Mouse (Mus musculus): Measurements from ENCODE around the gene Cpsf4l.

The Cpsf4l gene

DNA sequence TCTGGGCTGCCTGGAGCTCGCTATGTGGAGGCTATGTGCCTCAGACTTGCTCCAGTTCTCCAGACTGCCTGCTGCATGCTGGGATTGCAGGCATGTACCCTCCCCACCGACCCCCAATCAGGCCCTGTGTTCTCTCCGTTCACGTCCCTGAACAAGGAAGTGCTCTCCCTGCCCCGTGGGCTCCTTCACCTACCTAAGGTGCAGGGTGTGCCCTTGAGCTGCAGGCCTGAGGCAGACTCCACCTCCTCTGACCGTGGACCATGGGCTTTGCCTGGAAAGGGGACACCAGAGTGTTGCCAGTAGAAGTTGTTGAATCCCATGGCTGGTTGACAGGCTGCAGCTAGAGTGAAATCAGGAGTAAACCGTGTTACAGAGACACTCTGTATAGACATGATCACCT, 10.2 kb downstream of the Cpsf4l start:
- DNase-seq (ENCODE audit: low spot score in 2 of 2): no peak

DNA sequence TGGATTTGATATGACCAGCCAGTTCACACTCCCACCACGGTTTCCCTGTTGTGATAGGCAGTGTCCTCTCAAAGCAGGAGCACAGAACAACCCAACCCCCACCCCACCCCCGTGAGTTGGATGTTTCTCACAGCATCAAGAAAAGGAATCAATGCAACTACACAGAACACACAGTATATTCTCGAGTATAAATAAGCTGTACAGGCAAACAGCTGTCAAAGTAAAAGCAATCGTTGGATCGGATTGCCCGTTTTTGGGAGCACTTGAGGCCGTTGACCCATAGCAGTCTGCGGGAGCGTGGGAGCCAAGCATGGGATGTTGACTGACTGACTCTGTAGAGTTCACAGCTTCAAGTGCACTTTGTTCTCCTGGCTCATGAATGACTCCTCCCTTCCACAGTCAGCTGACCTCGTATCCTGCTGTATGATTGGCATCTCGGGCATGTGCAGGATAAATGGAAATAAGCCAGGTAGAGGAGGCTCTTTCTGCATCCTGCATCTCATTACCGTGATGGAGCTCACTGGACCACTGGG, 11.7 kb downstream of the Cpsf4l start:
- DNase-seq (ENCODE audit: low spot score in 2 of 2): no peak

DNA sequence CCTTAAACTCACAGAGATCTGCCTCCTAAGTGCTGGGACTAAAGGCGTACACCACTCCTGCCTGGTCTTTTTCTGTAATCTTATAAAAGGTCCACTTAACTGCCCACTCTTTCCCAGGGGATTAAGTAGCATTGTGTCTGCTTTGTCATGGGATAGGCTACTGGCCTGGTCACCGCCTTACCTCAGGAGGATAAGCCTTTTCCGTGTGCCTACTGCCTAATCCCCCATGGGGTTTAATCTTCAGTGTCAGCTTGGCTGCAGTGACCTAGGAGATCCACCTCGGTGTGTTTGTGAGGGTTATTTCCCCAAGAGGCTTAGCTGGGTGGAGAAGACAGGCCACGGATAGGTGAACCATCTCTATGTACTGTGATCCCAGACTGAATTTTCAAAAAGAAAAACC, 12.2 kb downstream of the Cpsf4l start:
- no peak for DNase-seq (ENCODE audit: low spot score in 2 of 2)

DNA sequence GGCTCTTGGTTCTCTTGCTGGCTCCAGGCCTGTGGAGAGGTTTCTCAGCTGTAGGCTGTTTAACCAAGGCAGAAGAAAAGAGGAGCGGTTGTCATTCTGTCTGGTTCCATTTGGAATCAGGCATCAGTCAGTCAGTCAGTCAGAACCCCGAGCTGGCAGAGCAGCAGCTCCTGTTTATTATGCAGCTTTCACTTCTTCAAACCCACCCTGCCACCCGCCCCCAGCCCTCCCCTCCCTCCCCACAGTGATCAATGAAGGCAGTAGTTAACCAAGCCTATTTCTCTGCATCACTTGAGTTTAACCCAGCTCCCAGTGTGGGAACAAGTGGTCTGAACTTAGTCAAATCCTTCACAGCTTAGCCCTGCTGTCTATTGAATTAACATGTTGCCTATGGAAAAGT, 18.0 kb downstream of the Cpsf4l start:
- no peak for DNase-seq (ENCODE audit: low spot score in 2 of 2)

DNA sequence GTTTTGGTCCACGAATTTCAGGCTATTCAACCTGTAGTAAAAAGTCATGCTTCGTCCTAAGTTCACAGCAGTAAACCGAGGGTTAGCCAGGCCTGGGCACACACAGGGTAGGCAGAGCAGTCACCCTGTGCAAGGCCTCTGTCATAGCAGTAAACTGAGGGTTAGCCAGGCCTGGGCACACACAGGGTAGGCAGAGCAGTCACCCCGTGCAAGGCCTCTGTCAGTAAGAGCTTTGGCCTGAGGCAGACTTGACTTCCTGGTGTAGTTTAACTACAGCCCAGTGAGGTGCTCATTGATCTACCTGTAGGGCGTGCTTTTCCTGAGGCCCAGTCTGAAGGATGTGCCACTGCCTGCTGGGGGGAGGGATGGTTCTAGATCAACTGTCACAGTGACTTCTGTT, 18.5 kb downstream of the Cpsf4l start:
- no peak for DNase-seq (ENCODE audit: low spot score in 2 of 2)

DNA sequence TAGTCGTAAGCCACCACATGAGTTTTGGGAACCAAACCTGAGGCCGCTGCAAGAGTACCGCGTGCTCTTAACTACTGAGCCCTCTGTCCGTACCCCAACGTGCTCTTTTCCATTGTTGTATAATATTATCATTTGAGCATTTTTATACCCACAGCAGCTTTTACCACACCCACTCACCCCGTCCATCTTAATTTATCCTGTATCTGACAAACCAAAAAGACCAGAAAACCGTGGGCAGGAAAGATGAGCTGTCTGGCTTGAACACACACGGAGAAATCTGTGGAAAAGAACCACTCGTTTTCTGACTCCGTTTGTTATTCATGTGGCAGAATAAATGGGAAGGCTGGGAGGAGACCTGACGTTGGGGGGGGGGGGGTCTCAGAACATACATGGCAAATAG, 19.3 kb downstream of the Cpsf4l start:
- no peak for DNase-seq (ENCODE audit: low spot score in 2 of 2)

DNA sequence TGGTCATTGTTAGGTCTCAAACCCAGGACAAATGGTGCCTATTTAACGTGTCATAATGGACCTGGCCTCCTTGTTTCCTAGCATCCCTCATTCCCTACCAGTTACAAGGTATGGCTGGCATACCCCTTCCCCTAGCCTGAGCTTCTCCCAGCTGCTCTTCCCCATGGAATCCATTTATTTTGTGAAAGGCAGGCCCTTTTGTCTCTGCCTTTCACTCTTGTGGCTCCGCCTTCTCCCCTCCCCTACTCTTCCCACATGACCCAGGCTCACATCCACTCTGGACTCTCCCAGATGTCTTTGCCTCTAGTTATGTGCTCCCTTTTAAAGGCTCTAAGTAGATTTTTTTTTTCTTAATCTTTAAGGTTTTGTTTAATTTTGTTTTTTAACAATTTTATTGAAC, 22.8 kb downstream of the Cpsf4l start:
- DNase-seq (ENCODE audit: low spot score in 2 of 2): no peak

DNA sequence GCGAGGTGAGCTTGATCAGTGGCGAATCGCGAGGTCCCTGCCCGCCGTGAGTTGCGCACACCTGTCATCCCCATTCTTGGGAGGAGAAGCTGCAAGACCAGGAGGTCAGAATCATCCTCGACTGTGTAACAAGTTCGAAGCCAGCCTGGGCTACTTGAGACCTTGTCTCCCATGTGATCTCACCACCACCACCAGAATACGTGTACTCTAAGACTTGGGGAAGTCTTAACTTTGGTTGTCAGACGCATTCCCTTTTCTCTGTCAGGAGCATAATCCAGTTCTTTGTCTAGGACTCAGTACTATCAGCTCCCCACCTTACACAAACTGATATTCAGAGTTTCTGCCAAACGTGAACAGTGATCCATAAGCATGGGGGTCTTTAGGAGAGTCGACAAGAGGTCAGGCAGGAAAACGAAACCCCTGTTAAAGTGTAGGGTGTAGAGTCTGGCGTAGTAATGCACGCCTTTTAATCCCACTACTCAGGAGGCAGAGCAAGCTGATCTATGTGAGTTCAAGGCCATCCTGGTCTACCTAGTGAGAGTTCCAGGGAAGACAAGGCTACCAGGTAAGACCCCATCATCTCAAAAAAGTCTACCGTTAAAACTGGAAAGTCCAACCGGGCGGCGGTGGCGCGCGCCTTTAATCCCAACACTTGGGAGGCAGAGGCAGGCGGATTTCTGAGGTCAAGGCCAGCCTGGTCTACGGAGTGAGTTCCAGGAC, 24.9 kb downstream of the Cpsf4l start:
- no peak for DNase-seq (ENCODE audit: low spot score in 2 of 2)

DNA sequence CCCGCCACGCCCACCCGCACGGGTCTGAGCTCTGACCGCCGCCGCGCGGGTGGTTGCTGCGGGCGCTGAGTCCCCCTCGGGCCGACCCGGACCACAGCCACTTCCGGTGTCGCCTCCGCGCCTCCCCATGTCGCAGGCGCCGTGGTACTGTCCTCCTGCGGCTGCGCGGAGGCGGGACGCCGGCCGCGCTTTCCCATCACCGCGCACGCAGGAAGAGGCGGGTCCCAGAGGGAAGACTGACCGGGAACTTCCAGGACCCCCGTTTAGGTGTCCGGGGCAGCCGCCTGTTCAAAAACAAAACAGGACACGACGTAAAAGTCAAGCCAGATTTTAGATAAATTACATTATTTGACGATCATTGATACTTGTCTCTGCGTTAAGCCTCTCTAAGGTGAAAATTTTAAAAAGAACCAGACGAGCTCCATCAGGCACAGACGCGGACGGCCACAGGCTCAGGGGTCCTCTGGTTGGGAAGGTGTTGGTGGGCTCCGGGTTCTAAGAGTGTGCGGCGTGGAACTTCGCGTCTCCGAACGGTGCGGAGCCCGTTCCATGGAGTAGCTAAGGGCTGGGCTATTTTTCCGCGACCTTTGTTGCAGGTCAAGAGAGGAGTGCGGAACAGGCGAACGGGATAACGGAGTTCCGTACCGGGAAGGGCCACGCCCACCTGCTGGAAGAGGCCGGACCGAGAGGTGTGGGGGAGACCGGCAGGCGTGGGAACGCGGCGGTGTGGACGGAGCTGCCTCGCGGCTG, 25.7 kb downstream of the Cpsf4l start, which contains the start of the genes Fam104a and D11Wsu47e:
Gene Fam104a, minus strand, starts transcription at position 199 of the 750 bp plus-strand sequence.
Gene D11Wsu47e, plus strand, starts transcription at position 456 of the 750 bp plus-strand sequence.
- peak; percentile 91 to 95 for DNase-seq (ENCODE audit: low spot score in 2 of 2)

DNA sequence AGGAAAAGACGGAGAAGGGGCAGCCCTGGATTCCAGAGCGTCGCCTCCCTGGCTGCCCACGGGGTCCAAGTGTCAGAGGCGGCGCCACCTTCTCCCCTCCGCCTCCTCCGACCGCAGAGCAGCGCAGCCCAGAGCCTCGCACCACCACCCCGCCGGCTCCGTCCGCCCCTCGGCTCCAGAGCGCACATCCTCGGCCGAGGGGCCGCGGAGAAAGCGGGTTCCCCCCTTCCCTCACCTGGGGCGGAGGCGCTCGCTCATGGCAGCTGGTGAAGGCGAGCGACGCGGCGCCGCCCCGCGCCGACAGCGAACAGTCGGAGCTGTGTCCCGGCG, 26.2 kb downstream of the Cpsf4l start:
- DNase-seq (ENCODE audit: low spot score in 2 of 2): no peak

DNA sequence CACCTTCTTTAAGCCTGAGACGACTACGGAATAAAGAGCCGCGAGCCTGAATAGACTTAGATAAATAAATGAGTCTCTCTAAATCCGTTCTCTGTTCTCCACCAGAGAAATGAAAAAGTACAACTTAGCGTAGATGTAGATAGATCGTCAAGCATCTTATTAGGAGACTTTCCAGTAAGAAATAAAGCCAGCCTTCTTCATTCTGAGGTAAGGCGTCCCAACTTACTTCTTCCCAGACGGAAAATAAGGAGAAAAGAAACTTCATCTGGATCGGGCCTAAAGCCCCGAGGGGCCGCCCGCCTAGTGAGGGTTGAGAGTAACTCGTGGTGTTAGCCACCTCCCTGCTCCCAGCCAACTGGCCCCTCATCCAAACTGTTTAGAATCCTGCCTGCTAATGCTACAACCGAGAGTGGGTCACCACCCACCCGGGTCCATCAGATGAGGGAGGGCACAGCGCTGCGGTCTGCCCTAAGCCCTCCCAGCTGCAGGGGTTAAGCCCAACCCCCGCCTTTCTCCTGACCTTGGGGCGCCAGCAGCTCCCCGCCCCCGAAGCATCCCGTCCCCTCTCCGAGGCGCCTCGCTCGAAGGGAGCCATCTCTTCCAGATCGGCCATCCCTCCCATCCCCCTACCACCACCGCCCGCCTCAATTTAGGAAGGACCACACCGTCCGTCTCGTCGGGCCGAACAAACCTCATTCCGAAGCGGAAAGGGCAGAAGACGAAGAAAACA, 26.8 kb downstream of the Cpsf4l start:
- DNase-seq (ENCODE audit: low spot score in 2 of 2): peak; percentile 49 to 61

DNA sequence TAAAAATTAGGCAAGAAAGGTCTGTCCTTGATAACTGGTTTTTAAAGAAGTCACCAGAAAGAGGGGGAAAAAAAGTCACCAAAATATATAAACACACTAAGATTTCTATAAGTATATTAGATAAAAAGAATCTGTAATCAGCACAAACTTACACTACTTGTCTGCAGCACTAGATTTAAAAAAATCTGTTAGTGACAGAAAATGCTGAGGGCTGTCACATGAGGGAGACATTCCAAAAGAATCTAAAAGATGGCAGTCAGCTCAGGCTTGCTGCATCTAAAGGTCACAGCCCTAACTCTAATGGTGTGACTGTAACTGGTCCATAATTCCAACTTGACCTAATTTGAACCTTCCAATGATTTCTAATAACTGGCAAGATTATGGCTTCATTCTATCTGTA, 27.8 kb downstream of the Cpsf4l start:
- no peak for DNase-seq (ENCODE audit: low spot score in 2 of 2)

DNA sequence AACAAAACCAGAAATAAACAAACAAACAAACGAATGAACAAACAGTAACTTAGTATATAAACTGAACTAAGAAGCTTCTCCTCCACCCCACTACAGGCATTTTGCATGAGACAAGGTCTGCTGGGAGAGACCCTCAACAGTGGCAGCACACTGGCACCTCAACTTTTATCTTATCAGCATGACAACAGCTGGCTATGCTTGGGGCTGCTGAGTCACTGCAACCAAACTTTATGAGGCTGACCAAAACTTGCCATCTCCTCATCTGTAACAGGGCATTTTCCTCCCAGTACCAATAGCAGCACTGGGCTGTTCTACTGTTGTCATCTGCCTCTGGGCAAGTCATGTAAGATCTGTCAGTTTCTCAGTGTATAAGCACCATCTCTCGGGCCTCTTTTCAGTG, 28.9 kb downstream of the Cpsf4l start:
- no peak for DNase-seq (ENCODE audit: low spot score in 2 of 2)

DNA sequence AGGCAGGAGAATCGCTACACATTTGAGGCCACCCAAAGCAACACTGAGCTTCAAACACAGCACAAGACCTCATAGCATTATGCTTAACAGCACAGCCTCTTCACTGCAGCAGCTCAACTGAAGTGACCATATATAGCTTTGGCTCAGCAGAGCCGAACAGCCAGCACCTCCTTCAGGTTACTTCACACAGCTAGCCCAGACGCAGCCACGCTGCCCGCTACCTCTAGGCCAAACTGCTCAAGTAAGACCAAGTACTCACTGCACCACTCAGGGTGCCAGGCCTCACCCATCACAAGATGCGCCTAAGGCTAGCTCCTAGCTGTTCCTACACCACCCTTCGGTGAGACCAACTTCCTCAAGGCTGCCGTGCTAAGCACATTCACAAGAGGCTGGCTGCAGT, 31.4 kb downstream of the Cpsf4l start:
- no peak for DNase-seq (ENCODE audit: low spot score in 2 of 2)

DNA sequence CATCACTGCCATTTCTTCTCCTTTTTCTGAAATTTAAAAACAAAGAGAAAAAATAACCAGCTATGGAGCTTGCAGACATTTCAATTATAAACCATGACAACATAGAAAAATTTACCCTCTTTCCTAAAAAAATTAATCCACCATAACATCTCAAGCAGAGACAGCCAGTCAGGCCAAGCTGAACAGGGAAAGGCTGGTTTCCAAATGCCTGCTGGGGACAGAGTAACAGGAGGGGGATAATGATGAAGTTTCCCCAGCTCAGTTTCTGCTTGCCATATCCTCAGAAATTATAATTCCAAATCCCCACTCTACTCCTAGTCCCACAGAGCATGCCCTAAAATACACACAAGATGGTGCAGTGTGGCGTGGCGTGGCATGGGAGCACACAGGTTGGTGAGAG, 32.4 kb downstream of the Cpsf4l start:
- DNase-seq (ENCODE audit: low spot score in 2 of 2): no peak

DNA sequence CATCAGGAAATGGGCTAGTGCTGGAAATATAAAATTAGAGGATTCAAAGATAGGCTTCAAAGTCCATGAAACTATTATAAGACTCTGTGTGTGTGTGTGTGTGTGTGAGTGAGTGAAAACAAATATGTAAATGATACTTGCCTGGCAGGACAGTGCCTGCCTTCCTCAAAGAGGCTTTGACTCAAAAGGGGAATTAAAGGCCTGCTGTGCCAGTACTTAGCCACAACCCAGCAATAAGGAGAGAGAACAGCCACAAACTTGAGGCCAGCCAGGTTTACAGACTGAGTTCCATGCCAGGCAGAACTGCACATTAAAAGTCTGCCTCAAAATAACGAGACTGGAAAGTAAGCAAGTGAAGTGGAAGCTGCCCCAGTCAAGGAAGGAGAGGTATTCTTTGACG, 33.0 kb downstream of the Cpsf4l start:
- DNase-seq (ENCODE audit: low spot score in 2 of 2): no peak

DNA sequence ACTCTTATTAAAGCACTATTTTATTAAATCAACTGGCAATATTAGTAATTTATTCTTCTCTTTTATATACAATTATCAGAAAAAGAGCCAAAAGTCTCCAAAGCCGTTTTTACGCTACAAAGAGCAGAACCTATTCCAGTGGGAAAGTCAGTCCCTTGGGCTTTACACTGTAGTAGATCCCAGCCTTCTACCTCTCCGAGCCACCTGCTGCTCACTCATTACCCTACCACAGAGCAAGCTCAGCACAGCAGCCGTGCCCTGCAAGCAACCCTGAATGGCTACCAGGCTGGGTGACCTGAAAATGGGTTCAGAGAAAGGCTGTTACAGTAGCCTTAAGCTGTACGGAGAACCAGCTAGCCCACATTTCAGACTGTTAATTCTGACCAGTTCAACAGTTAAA, 35.2 kb downstream of the Cpsf4l start:
- no peak for DNase-seq (ENCODE audit: low spot score in 2 of 2)

DNA sequence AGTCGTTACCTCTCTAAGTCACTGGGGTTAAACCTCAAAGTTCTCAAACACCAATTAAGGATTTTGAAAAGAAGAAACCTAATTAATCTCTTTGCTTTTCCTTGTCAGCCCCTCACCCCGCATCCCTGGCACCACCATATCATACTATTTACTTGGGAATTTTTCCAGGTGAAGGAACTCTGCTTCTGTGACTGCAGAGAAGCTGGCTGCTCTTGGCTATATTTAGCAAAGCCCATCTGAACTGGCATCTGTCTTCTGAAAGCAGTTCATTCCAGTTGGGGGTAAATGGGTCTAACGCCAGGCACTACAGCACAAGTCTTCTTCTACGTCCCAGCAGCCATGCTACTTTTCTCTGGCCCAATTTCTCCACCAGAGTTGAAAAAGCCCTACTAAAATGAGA, 36.2 kb downstream of the Cpsf4l start:
- no peak for DNase-seq (ENCODE audit: low spot score in 2 of 2)

DNA sequence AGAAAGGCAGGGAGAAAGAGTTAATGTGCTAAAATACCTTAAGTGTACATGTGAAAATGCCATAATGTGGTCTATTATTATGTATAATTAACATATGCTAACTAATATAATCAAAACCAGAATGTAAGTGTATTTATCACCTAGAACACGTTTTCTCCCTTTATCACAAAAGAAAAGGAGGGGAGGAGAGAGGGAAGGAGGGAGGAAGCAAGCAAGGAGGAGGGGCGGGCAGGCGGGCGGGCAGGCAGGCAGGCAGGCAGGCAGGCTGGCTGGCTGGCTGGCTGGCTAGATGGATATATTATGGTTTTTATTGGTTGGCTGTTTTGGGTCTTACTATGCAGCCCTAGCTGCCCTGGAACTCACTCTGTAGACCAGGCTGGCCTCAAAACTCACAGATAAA, 40.1 kb downstream of the Cpsf4l start:
- DNase-seq (ENCODE audit: low spot score in 2 of 2): no peak

DNA sequence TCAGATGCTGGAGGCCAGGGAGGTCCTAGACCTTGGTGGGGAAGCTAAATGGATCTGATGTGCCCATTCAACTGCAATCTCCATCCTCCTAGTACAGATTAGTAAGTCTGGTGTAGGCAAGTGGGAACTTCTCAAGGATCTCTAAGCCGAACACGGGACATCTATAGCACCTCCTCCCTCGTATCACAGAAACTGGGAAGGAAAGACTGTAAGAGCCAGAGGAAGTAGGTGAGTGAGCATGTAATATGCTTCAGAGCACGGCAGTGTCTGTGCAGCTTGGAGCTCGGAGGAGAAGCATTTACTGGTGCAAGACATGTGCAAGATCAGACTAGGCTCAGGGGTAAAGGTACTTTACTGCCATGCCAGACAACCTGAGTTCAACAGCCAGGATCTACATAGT, 41.0 kb downstream of the Cpsf4l start:
- no peak for DNase-seq (ENCODE audit: low spot score in 2 of 2)

DNA sequence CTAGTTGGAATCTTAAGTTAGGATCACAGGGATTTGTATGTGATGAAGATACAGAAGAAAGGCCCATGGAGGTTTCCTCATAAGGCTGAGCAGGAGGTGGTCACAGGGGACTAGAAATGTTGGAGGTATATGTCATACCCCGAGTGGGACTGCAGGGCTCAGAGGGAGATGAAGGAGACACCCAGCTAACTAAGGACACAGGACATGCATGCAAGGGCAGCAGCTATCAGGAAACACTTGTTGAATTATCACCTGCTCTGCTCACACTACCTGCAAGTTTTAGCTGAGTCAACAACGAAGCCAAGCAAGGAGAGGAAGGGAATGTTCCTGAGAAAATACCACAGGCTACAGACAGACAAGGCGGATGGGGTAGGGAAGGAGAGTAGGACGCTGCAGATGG, 42.1 kb downstream of the Cpsf4l start:
- DNase-seq (ENCODE audit: low spot score in 2 of 2): no peak

DNA sequence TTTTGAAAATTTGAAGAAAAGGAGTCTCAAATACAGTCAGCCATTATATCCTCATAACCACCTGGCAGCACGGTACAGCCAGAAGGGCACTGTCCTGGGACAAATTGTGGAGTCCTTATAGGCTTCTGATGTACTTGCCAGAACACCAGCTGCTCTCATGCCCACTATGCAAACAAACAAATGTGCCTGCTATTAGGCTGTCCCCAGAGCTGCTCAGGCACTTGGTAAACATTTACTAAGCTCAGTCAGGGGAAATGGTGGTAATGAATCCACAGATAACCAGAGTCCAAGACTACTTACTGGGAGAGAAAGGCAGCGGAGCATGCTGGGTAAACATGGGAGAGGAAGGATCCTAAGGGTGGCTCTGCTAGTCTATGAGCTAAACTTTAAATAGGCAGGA, 42.7 kb downstream of the Cpsf4l start:
- no peak for DNase-seq (ENCODE audit: low spot score in 2 of 2)

DNA sequence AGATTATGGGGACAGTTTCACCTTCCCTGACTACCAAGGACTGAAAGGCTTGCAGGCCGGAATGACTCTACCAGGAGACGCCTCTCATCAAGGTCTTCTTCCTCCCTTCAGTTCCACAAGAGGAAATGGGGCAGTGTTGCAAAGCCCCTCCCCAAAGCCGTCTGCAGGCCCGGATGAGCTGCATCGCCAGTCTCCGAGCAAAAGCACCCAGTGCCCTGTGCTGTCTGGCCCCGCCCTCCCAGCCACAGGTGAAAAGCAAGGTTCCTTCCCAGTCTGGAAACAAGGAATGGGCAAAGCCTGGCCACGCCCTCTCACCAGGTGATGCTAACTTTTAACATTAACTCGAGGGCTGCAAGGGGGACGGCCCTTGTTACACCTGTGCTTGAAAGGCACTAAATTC, 43.2 kb downstream of the Cpsf4l start:
- DNase-seq (ENCODE audit: low spot score in 2 of 2): no peak

All from frontal cortex, postnatal 10 days (tissue).